Mouse (Mus musculus): ENCODE measurements around the gene Mkln1. TPM values are rescaled to one million over a fixed set of nuclear protein-coding genes. Genes with fewer than 3 reads are reported as not detected.

The Mkln1 gene
- polyA plus RNA-seq, 1 experiment from 2014 or later: 217 TPM

GRCm38 (mm10) chr6:31495122-31495731, 96.7 kb downstream of the Mkln1 start:
- Histone ChIP-seq H3K9ac (ENCODE audit: low read length) (no peak overlapping the region), H3K4me3 (ENCODE audit: low read length) (no peak overlapping the region), H3K36me3 (ENCODE audit: control insufficient read depth, insufficient read depth, low read length) (peaks cover 13% of the 10 kb centered on the region), H3K4me1 (replicated peaks; ENCODE audit: control insufficient read depth, insufficient read depth, low read length) (no peaks in the 10 kb centered on the region), H3K27me3 (ENCODE audit: control insufficient read depth, insufficient read depth, low read depth, low read length) (no peaks in the 10 kb centered on the region), H3K4me2 (ENCODE audit: low read depth, low read length) (no peak overlapping the region), H3K27ac (ENCODE audit: low read length) (no peak overlapping the region), H3K9me3 (ENCODE audit: control insufficient read depth, low read length) (no peaks in the 10 kb centered on the region)
- WGBS: 69% methylated on average over 2 of the region's 2 CpGs
- no peak for ATAC-seq (ENCODE audit: low read depth)

DNA sequence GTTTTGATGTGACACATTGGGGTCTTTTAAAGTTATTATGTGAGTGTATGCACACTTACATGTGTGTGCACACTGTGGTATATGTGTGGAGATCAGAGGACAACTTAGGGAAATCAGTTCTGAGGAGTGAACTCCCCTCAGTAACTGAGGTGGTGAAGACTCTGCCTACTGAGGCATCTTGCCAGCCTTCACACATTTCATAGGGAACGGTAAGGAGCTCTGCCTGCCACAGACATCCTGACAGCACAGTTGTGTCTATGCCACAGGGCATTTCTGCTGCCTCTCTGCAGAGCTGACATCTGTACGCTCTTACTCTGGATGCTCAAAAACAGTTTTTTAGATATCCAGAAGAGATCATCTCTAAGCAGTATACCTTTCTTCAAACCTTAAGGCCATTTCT, 97.7 kb downstream of the Mkln1 start:
- WGBS: 73% methylated on average over 2 of the region's 2 CpGs
- no peak overlapping the region for H3K9ac ChIP-seq (ENCODE audit: low read length)
- peaks cover 13% of the 10 kb centered on the region for H3K36me3 ChIP-seq (ENCODE audit: control insufficient read depth, insufficient read depth, low read length)
- no peak overlapping the region for H3K27ac ChIP-seq (ENCODE audit: low read length)
- H3K4me3 ChIP-seq (ENCODE audit: low read length): no peak overlapping the region
- no peak overlapping the region for H3K4me2 ChIP-seq (ENCODE audit: low read depth, low read length)
- no peak for ATAC-seq (ENCODE audit: low read depth)
- no peaks in the 10 kb centered on the region for H3K9me3 ChIP-seq (ENCODE audit: control insufficient read depth, low read length)
- H3K4me1 ChIP-seq (replicated peaks; ENCODE audit: control insufficient read depth, insufficient read depth, low read length): no peaks in the 10 kb centered on the region
- no peaks in the 10 kb centered on the region for H3K27me3 ChIP-seq (ENCODE audit: control insufficient read depth, insufficient read depth, low read depth, low read length)

DNA sequence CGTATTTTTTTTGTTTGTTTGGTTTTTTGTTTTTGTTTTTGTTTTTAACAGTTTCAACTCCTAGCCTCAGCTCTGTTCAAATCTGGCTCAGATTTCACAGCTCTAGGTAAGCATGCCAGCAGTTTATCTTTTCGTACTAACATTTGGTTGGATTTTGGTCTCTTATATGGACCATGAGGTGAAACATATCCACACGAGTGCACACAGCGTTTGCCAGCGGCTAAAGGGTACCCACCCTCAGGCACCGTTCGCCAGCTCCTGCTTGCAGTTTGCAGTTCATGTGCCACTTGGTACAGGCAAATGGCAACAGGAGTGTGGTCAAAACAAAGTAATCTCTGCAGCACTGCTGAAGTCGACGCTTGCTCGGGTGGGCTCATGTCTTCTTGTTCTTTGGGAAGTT, 101.3 kb downstream of the Mkln1 start:
- H3K4me3 ChIP-seq (ENCODE audit: low read length): no peak overlapping the region
- H3K27me3 ChIP-seq (ENCODE audit: control insufficient read depth, insufficient read depth, low read depth, low read length): no peaks in the 10 kb centered on the region
- no peaks in the 10 kb centered on the region for H3K4me1 ChIP-seq (replicated peaks; ENCODE audit: control insufficient read depth, insufficient read depth, low read length)
- H3K4me2 ChIP-seq (ENCODE audit: low read depth, low read length): no peak overlapping the region
- H3K9ac ChIP-seq (ENCODE audit: low read length): no peak overlapping the region
- no peak overlapping the region for H3K27ac ChIP-seq (ENCODE audit: low read length)
- peaks cover 11% of the 10 kb centered on the region for H3K36me3 ChIP-seq (ENCODE audit: control insufficient read depth, insufficient read depth, low read length)
- ATAC-seq (ENCODE audit: low read depth): no peak
- 76% methylated on average over 10 of the region's 10 CpGs for WGBS
- H3K9me3 ChIP-seq (ENCODE audit: control insufficient read depth, low read length): no peaks in the 10 kb centered on the region

DNA sequence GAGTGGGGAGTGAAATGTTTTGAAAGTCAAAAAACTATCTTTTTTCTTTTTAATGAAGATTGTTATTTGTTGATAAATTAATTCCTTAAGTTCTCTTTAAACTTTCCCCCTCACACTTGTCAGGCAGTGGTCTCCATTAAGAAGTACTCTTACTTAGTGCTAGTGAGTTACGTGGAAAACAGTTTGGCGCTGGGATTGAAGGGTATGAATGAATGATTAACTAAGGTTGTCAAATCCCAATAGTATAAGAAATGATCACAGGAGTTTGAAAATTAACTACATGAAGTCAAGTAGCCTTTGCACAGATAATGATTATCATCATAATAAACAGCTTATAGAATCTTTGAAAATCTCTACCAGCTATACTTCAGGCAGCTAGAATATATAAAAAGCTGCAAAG, 101.7 kb downstream of the Mkln1 start:
- H3K4me2 ChIP-seq (ENCODE audit: low read depth, low read length): no peak overlapping the region
- H3K36me3 ChIP-seq (ENCODE audit: control insufficient read depth, insufficient read depth, low read length): peaks cover 11% of the 10 kb centered on the region; the same call in 1 of the 2 replicates
- no peak overlapping the region for H3K4me3 ChIP-seq (ENCODE audit: low read length)

GRCm38 (mm10) chr6:31500691-31501090, 102.2 kb downstream of the Mkln1 start:
- Histone ChIP-seq H3K27ac (ENCODE audit: low read length) (no peak overlapping the region), H3K36me3 (ENCODE audit: control insufficient read depth, insufficient read depth, low read length) (peaks cover 10% of the 10 kb centered on the region; the same call in 1 of the 2 replicates), H3K4me3 (ENCODE audit: low read length) (no peak overlapping the region), H3K4me1 (replicated peaks; ENCODE audit: control insufficient read depth, insufficient read depth, low read length) (no peaks in the 10 kb centered on the region), H3K4me2 (ENCODE audit: low read depth, low read length) (no peak overlapping the region), H3K27me3 (ENCODE audit: control insufficient read depth, insufficient read depth, low read depth, low read length) (no peaks in the 10 kb centered on the region), H3K9ac (ENCODE audit: low read length) (no peak overlapping the region), H3K9me3 (ENCODE audit: control insufficient read depth, low read length) (no peaks in the 10 kb centered on the region)
- no peak for ATAC-seq (ENCODE audit: low read depth)

More for the DNA sequence above, 101.7 kb downstream of the Mkln1 start:
- Histone ChIP-seq H3K9ac (ENCODE audit: low read length) (no peak overlapping the region), H3K27ac (ENCODE audit: low read length) (no peak overlapping the region), H3K9me3 (ENCODE audit: control insufficient read depth, low read length) (no peaks in the 10 kb centered on the region), H3K27me3 (ENCODE audit: control insufficient read depth, insufficient read depth, low read depth, low read length) (no peaks in the 10 kb centered on the region), H3K4me1 (replicated peaks; ENCODE audit: control insufficient read depth, insufficient read depth, low read length) (no peaks in the 10 kb centered on the region)
- 73% methylated on average over 2 of the region's 2 CpGs for WGBS
- no peak for ATAC-seq (ENCODE audit: low read depth)

GRCm38 (mm10) chr6:31502614-31503013, 104.1 kb downstream of the Mkln1 start:
- Histone ChIP-seq H3K4me2 (ENCODE audit: low read depth, low read length) (no peak overlapping the region), H3K27me3 (ENCODE audit: control insufficient read depth, insufficient read depth, low read depth, low read length) (no peaks in the 10 kb centered on the region), H3K27ac (ENCODE audit: low read length) (no peak overlapping the region), H3K9me3 (ENCODE audit: control insufficient read depth, low read length) (no peaks in the 10 kb centered on the region), H3K36me3 (ENCODE audit: control insufficient read depth, insufficient read depth, low read length) (peaks cover 5% of the 10 kb centered on the region; the same call in 1 of the 2 replicates), H3K4me3 (ENCODE audit: low read length) (no peak overlapping the region), H3K9ac (ENCODE audit: low read length) (no peak overlapping the region), H3K4me1 (replicated peaks; ENCODE audit: control insufficient read depth, insufficient read depth, low read length) (no peaks in the 10 kb centered on the region)
- WGBS: 85% methylated on average over 2 of the region's 2 CpGs
- no peak for ATAC-seq (ENCODE audit: low read depth)

DNA sequence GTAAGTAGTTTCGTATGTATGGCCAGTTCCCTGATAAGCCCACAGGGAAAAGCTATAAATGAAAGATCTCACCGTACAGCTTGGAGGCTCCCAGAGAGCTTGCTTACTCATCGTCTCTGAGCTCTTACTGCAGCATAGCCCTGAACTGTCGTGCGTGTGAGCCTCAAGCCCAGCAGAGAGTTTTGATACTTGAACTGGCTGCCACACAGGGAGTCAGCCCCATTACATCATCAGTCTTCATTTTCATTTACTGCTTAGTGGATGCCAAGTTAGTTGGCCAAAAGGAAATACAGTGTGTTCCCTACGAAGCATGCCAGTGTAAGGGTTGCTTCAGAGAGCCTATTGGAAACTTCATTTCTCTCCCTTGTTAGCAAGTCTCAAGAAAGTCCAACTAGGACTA, 115.2 kb downstream of the Mkln1 start:
- no peaks in the 10 kb centered on the region for H3K9me3 ChIP-seq (ENCODE audit: control insufficient read depth, low read length)
- ATAC-seq (ENCODE audit: low read depth): no peak
- peaks cover 25% of the 10 kb centered on the region for H3K4me1 ChIP-seq (replicated peaks; ENCODE audit: control insufficient read depth, insufficient read depth, low read length)
- H3K36me3 ChIP-seq (ENCODE audit: control insufficient read depth, insufficient read depth, low read length): no peaks in the 10 kb centered on the region; the same call in 1 of the 2 replicates
- H3K27ac ChIP-seq (ENCODE audit: low read length): no peak overlapping the region; the same call in 1 of the 2 replicates
- no peaks in the 10 kb centered on the region for H3K27me3 ChIP-seq (ENCODE audit: control insufficient read depth, insufficient read depth, low read depth, low read length)
- no peak overlapping the region for H3K4me3 ChIP-seq (ENCODE audit: low read length)
- H3K4me2 ChIP-seq (ENCODE audit: low read depth, low read length): no peak overlapping the region
- WGBS: 58% methylated on average over 6 of the region's 6 CpGs
- no peak overlapping the region for H3K9ac ChIP-seq (ENCODE audit: low read length)

DNA sequence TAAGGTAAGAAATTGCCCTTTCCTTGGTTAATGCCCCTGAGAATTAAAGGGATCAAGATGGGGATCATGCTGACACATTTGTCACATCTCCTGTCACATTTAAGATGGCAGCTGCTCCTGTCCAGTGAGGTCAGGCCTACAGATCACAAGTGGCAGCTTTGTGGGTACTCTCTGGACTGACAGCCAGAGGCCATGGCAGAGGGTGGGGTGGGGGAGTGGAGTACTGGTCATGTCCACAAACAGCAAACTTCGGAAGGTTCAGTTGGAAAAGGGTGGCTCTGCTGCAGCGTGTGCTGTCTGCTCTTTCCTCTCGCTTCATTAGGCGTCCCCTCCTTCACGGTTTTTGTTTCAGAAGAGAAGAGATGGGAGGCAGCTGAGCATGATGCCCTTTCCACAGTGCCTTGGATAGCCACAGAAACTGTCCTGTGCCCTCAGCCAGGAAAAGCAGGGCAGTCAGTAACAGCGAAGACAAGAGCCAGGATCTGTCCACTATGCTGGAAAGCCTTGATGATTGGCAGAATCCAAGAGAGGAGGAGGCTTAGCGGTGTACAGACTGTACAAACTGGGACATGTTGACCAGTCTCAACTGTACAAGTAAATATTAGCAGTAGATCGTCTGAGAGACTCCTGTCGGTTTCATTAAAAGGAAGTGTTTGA, 119.3 kb downstream of the Mkln1 start:
- 35% methylated on average over 9 of the region's 9 CpGs for WGBS
- Histone ChIP-seq H3K27me3 (ENCODE audit: control insufficient read depth, insufficient read depth, low read depth, low read length) (no peaks in the 10 kb centered on the region), H3K9me3 (ENCODE audit: control insufficient read depth, low read length) (no peaks in the 10 kb centered on the region), H3K9ac (ENCODE audit: low read length) (no peak overlapping the region), H3K4me2 (ENCODE audit: low read depth, low read length) (no peak overlapping the region), H3K4me3 (ENCODE audit: low read length) (no peak overlapping the region), H3K4me1 (replicated peaks; ENCODE audit: control insufficient read depth, insufficient read depth, low read length) (peaks cover 28% of the 10 kb centered on the region), H3K27ac (ENCODE audit: low read length) (peak overlapping the region; percentile 62), H3K36me3 (ENCODE audit: control insufficient read depth, insufficient read depth, low read length) (no peaks in the 10 kb centered on the region)
- peak; percentile 83 for ATAC-seq (ENCODE audit: low read depth)

DNA sequence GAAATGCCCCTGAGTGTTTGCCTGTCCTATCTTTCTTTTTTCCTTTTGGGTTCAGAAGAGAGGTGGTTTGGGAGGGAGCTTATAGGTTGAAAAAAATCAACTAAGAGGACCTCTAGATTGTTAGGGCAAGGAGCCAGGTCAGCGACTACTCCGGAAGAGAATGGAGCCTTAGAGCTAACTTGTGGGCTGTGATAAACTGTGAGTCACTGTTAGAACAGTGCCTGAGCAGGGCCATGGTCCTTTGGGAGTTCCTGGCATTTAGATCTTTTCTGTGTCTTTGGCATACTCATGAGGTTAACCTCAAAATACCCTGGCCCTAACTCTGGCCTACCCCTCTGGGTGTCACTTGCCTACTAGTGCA, 119.8 kb downstream of the Mkln1 start:
- WGBS: 19% methylated on average over 2 of the region's 2 CpGs
- Histone ChIP-seq H3K27ac (ENCODE audit: low read length) (peak overlapping the region; percentile 64), H3K36me3 (ENCODE audit: control insufficient read depth, insufficient read depth, low read length) (no peaks in the 10 kb centered on the region), H3K27me3 (ENCODE audit: control insufficient read depth, insufficient read depth, low read depth, low read length) (no peaks in the 10 kb centered on the region), H3K4me2 (ENCODE audit: low read depth, low read length) (no peak overlapping the region), H3K9ac (ENCODE audit: low read length) (no peak overlapping the region), H3K9me3 (ENCODE audit: control insufficient read depth, low read length) (no peaks in the 10 kb centered on the region), H3K4me1 (replicated peaks; ENCODE audit: control insufficient read depth, insufficient read depth, low read length) (peaks cover 28% of the 10 kb centered on the region), H3K4me3 (ENCODE audit: low read length) (no peak overlapping the region)
- peak; percentile 79 for ATAC-seq (ENCODE audit: low read depth)

All from lung, embryonic 16.5 days (tissue).